Mouse (Mus musculus) heart, adult 2 months (tissue): ENCODE results near the gene Clip3. TPM values are rescaled to one million over a fixed set of nuclear protein-coding genes. Genes with fewer than 3 reads are reported as not detected.

Experiments
- DNase-seq, 2 experiments: peaks; one replicate each; pipeline ENCODE4 v3.0.0; 2021
- H3K27ac ChIP-seq: fragments of 200-600 bp; 2 replicates; pipeline ENCODE4 v1.8.1; 2022
- H3K27me3 ChIP-seq: fragments of 200-500 bp; 2 replicates; pipeline ENCODE4 v1.6.1; 2012; ENCODE audit warnings: mild to moderate bottlenecking, low read length, inconsistent platforms, mixed read lengths; ENCODE audit not compliant: control insufficient read depth, insufficient read depth
- H3K36me3 ChIP-seq: fragments of 200-500 bp; 2 replicates; pipeline ENCODE4 v1.6.1; 2012; ENCODE audit warnings: low read length, inconsistent platforms; ENCODE audit not compliant: control insufficient read depth, insufficient read depth
- H3K4me1 ChIP-seq: fragments of 200-500 bp; 2 replicates; pipeline ENCODE4 v1.6.1; 2011; ENCODE audit warnings: low read length; ENCODE audit not compliant: control insufficient read depth, insufficient read depth
- H3K4me3 ChIP-seq: fragments of 200-600 bp; 2 replicates; pipeline ENCODE4 v1.8.1; 2022
- H3K79me2 ChIP-seq: fragments of 200-500 bp; replicated peaks from 2 replicates; pipeline ENCODE4 v1.6.1; 2012; ENCODE audit warnings: mild to moderate bottlenecking, inconsistent platforms, low read length, moderate library complexity, mixed read lengths; ENCODE audit not compliant: control insufficient read depth, insufficient read depth
- H3K9ac ChIP-seq: fragments of 200-500 bp; 2 replicates; pipeline ENCODE4 v1.6.1; 2012; ENCODE audit warnings: low read depth, mild to moderate bottlenecking, control low read depth, inconsistent platforms, low read length, mixed read lengths
- CTCF ChIP-seq: fragments of 200-600 bp; IDR thresholded peaks from 2 replicates; pipeline ENCODE4 v1.8.1; 2022; ENCODE audit warnings: antibody characterized with exemption, mild to moderate bottlenecking, moderate library complexity
- EP300 ChIP-seq: fragments of 200-500 bp; IDR thresholded peaks from 2 replicates; pipeline ENCODE4 v1.6.1; 2011; ENCODE audit warnings: low read depth, low read length, control low read depth; ENCODE audit not compliant: insufficient read depth
- POLR2A ChIP-seq: fragments of 200-500 bp; IDR thresholded peaks from 2 replicates; pipeline ENCODE4 v1.6.1; 2011; ENCODE audit warnings: mild to moderate bottlenecking, low read depth, low read length, control low read depth; ENCODE audit not compliant: insufficient read depth
- WGBS: fragments of 180-500 bp; shearing (Covaris S2); methylation state at CpG from one replicate; pipeline ENCODE4 v1.1.7; 2018; 5-methylcytosine and 5-hydroxymethylcytosine counted together
- intact Hi-C: fragments of 180-260 bp; cut with DNase I; formaldehyde crosslinking; loops from one replicate; pipeline ENCODE4 v1.15.1; 2025
- long read RNA-seq: library from polyadenylated mRNA; stranded (forward); transcript quantifications from one replicate; pipeline ENCODE4 v2.0.0, GENCODE M21; 2021
- polyA plus RNA-seq: library from polyadenylated mRNA; depleted of rRNA; stranded (reverse); fragments of >200 nt; gene quantifications from 2 replicates; pipeline ENCODE4 v1.2.3, GENCODE M21; 2012; rRNA removed
- total RNA-seq, 2 experiments: library from RNA; stranded (reverse); gene quantifications; 2 replicates each; pipeline ENCODE4 v1.2.3; 2021

Gene Clip3
- 1 to 10 TPM; 5.6 TPM for total RNA-seq
- polyA plus RNA-seq, result 5.6 and 6.6 TPM in 2 replicates
- long read RNA-seq, partial matches to known transcripts, result 2 of 2 reads
- long read RNA-seq, other reads (novel, unspliced or antisense), result 0 of 2 reads

DNA sequence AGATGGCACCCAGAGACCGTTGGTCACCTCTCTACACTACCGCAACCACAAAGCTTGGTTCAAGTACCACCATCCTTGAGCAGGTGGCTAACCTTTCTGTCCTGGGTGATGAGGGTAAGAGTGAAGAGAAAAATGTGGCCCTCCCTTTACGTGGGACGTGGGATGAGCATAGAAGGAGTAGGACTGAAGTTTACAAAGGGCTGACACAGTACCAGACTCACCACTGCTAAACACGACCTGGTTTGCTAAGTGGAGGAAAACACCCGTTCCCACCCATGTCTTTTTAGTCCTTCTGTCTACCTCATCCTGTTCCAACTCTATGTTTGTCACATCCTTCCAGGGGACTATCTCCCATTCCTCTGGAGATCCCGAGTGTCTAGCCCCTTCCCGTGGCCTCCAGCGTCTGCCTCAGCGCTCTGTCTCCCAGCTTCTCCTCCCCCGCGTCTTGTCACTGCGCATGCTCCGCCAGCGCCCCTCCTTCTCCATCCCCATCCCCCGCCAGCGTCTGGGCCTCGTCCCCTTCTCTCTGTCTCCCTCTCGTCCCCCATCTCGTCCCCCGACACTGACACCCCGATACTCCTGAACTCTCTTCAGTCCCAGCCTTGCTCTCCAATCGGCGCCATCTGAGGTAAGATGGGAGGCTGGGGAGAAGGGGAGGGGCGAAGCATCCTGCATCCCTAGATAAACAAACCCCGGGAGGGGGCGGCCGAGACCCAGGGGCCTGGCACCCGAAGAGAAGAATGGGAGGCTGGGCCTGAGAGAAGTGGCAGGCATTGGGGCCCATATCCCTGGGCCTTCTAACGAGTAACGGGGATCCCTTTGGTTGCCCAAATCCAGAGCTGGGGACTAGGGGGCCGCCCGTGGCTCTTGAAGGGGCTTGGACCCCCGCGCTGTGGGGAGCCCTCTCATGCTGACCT lies at the start of gene Clip3:
Clip3 (plus strand) TSS at position 514 of the 917 bp plus-strand sequence.
- DNase-seq, result peak; percentile 73 to 81
- WGBS, result 11% methylated on average over 35 of the region's 35 CpGs
- Histone ChIP-seq H3K36me3 (no peaks in the 10 kb centered on the region), H3K4me1 (peaks cover 5% of the 10 kb centered on the region; the same call in 1 of the 2 replicates), H3K27ac (peak within 1 kb of the TSS; percentile 55), H3K9ac (peak within 1 kb of the TSS; percentile 33), H3K79me2 (no peaks in the 10 kb centered on the region), H3K4me3 (peak within 1 kb of the TSS; percentile 36), H3K27me3 (no peaks in the 10 kb centered on the region)
- no peak for TF ChIP-seq EP300
- peak; percentile 78 for TF ChIP-seq POLR2A
- intact Hi-C loops, result no loop called here

DNA sequence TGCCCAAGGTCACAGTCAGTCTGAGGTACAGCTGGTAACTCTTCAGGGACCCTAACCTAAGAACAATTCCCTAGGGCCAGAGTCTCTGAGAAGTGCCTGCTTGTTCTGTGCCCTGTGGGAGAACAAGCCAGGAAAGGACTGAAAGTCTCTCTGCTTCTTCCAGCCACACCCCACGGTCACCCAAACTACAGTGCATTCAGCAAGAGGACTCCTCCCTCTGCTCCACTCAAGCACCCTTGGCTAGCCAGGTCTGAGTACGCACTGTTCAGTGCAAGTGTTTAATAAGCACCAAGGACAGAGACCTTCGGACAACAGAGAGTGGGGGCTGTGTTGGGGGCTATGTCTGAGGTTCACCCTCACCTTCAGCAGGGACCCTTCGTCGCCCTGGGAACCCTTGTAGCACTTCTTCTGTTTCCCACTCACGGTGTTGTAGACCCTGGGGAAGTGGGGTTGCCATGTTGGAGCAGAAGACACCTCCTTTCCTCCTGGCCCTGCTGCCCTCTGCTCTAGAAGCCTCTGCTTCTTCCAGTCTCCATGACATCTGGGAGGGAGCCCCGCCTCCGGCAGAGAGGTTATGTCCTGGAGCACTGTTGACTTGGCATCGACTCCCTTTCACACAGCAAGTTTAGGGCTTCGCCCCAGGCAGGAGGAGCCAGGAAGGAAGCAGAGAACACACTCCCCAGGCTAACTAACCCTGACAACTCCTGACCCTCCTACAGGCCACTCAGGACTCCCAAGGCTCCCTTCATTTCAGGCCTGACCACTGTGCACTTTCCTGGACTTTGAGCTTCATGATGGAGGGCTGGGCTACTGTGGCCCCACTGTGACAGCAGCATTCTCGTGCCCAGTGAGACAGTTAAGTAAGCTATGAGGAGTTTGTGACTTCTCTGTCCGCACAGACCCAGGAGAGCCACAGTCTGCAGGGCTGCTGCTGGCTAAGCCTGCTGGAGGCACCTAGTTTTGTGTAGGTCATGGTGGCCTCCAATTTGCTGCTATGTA lies 39.3 kb upstream of the Clip3 start:
- H3K4me3 ChIP-seq, result no peak overlapping the region
- TF ChIP-seq CTCF, result no peak
- TF ChIP-seq EP300, result no peak
- TF ChIP-seq POLR2A, result no peak
- intact Hi-C loops, result no loop called here
- no peaks in the 10 kb centered on the region for H3K4me1 ChIP-seq
- WGBS, result 74% methylated on average over 12 of the region's 12 CpGs
- no peaks in the 10 kb centered on the region for H3K27me3 ChIP-seq
- no peaks in the 10 kb centered on the region for H3K79me2 ChIP-seq
- H3K27ac ChIP-seq, result no peak overlapping the region
- peak in 1 of 2 experiments; percentile 35 for DNase-seq
- no peak overlapping the region for H3K9ac ChIP-seq
- no peaks in the 10 kb centered on the region for H3K36me3 ChIP-seq

- intact Hi-C loops, result no loop called here
- Histone ChIP-seq H3K27ac (no peak overlapping the region), H3K36me3 (no peaks in the 10 kb centered on the region), H3K79me2 (no peaks in the 10 kb centered on the region), H3K4me1 (no peaks in the 10 kb centered on the region), H3K9ac (no peak overlapping the region), H3K27me3 (no peaks in the 10 kb centered on the region), H3K4me3 (no peak overlapping the region)
- TF ChIP-seq POLR2A (no peak), EP300 (no peak), CTCF (no peak)
- 82% methylated on average over 2 of the region's 2 CpGs for WGBS
- no peak for DNase-seq
Observed at GRCm38 (mm10) chr7:30265041-30265440, 26.5 kb upstream of the Clip3 start.

- no peak overlapping the region for H3K4me3 ChIP-seq
- intact Hi-C loops, result no loop called here
- WGBS, result 91% methylated on average over 5 of the region's 5 CpGs
- no peaks in the 10 kb centered on the region for H3K4me1 ChIP-seq
- no peaks in the 10 kb centered on the region for H3K27me3 ChIP-seq
- H3K79me2 ChIP-seq, result no peaks in the 10 kb centered on the region
- no peak for DNase-seq
- no peak for TF ChIP-seq POLR2A
- TF ChIP-seq CTCF, result no peak
- no peak for TF ChIP-seq EP300
- no peak overlapping the region for H3K9ac ChIP-seq
- no peaks in the 10 kb centered on the region for H3K36me3 ChIP-seq
- H3K27ac ChIP-seq, result no peak overlapping the region
Observed at GRCm38 (mm10) chr7:30265531-30265930, 26.0 kb upstream of the Clip3 start.

- TF ChIP-seq POLR2A, result no peak
- no peak for TF ChIP-seq CTCF
- no peak for TF ChIP-seq EP300
- whole genome bisulfite sequencing, result 92% methylated on average over 7 of the region's 7 CpGs
Observed at GRCm38 (mm10) chr7:30265935-30266334, 25.6 kb upstream of the Clip3 start.

More at GRCm38 (mm10) chr7:30265935-30266334, 25.6 kb upstream of the Clip3 start:
- intact Hi-C loops, result no loop called here
- H3K79me2 ChIP-seq, result no peaks in the 10 kb centered on the region
- H3K9ac ChIP-seq, result no peak overlapping the region
- no peak overlapping the region for H3K27ac ChIP-seq
- DNase-seq, result no peak
- no peaks in the 10 kb centered on the region for H3K4me1 ChIP-seq
- H3K36me3 ChIP-seq, result no peaks in the 10 kb centered on the region
- H3K4me3 ChIP-seq, result no peak overlapping the region
- H3K27me3 ChIP-seq, result no peaks in the 10 kb centered on the region
